Mouse (Mus musculus): Measurements from ENCODE around the gene Glud1. TPM values are rescaled to one million over a fixed set of nuclear protein-coding genes. Genes with fewer than 3 reads are reported as not detected.

The Glud1 gene
- total and polyA plus RNA-seq, 3 experiments, result 57.1 to 125 (median 92.3) TPM

DNA sequence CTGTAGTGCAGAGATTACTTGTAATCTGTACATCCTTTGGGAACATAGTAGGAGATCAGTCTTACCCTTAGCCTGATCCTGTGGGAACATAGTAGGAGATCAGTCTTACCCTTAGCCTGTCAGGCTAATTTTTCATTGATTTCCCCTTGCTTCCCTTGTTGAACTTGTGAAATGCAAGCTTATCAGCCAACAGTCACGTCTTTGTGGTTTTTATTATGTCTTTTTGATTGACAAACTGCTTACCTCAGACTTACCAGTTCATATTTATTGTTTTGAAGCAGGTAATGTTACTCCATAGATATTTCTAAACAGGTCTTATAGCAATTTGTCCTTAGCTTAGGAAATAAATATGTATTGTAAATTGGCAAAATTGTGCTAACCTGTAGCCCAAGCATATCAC, 17.1 kb downstream of the Glud1 start:
- Histone ChIP-seq H3K27me3 (ENCODE audit: control insufficient read depth in 1 of 2, insufficient read depth in 2 of 2, low read length in 2 of 2) (no peaks in the 10 kb centered on the region), H3K36me3 (ENCODE audit: control insufficient read depth in 1 of 2, insufficient read depth in 2 of 2, low read length in 2 of 2) (peaks cover 28 to 29% of the 10 kb centered on the region in 2 experiments), H3K9me3 (replicated peaks; ENCODE audit: insufficient read depth, low read length) (no peaks in the 10 kb centered on the region), H3K9ac (ENCODE audit: control insufficient read depth, low read depth, low read length, poor library complexity, severe bottlenecking) (no peak overlapping the region), H3K79me2 (ENCODE audit: control insufficient read depth, insufficient read depth, low read length, poor library complexity) (no peaks in the 10 kb centered on the region), H3K4me1 (ENCODE audit: control insufficient read depth in 1 of 2, insufficient read depth in 2 of 2, low read length in 2 of 2) (peaks cover 8 to 19% of the 10 kb centered on the region in 2 experiments), H3K4me3 (ENCODE audit: control insufficient read depth in 1 of 2, insufficient read depth in 1 of 2, low read depth in 2 of 2, low read length in 2 of 2) (no peak overlapping the region), H3K27ac (ENCODE audit: control insufficient read depth, low read depth, low read length) (no peak overlapping the region)
- DNase-seq (ENCODE audit: low read depth, low spot score), result peak; percentile 44
- TF ChIP-seq TAL1 (IDR thresholded peaks at IDR 0.05; ENCODE audit: low read length), result peak; percentile 53
- no peak for TF ChIP-seq CHD1 (IDR thresholded peaks at IDR 0.05; ENCODE audit: low read depth, low read length)
- TF ChIP-seq POLR2A (IDR thresholded peaks at IDR 0.05; ENCODE audit: control insufficient read depth in 1 of 2, insufficient read depth in 1 of 2, low read depth in 1 of 2, low read length in 2 of 2, poor library complexity in 1 of 2), result no peak
- TF ChIP-seq SMC3 (IDR thresholded peaks at IDR 0.05; ENCODE audit: low read depth, low read length), result no peak
- peak; percentile 71 for TF ChIP-seq GATA1 (IDR thresholded peaks at IDR 0.05; ENCODE audit: low read depth, low read length)
- TF ChIP-seq CHD2 (IDR thresholded peaks at IDR 0.05; ENCODE audit: low read length), result no peak
- no peak for TF ChIP-seq NRF1 (IDR thresholded peaks at IDR 0.05; ENCODE audit: insufficient read depth, low read depth, low read length, poor library complexity, severe bottlenecking)
- no peak for TF ChIP-seq MEF2A (IDR thresholded peaks at IDR 0.05; ENCODE audit: extremely low read depth, insufficient replicate concordance, low read depth, low read length, poor library complexity, severe bottlenecking)
- TF ChIP-seq USF1 (IDR thresholded peaks at IDR 0.05; ENCODE audit: low read depth, low read length), result no peak
- peak; percentile 68; the same call in 1 of the 2 replicates for TF ChIP-seq BHLHE40 (IDR thresholded peaks at IDR 0.05; ENCODE audit: borderline replicate concordance, low read depth, low read length)
- no peak for TF ChIP-seq GABPA (IDR thresholded peaks at IDR 0.05; ENCODE audit: low read depth, low read length)
- peak; percentile 87 for TF ChIP-seq ZKSCAN1 (IDR thresholded peaks at IDR 0.05; ENCODE audit: low read depth, low read length)
- no peak for TF ChIP-seq ZC3H11A (IDR thresholded peaks at IDR 0.05; ENCODE audit: low read depth, low read length)
- no peak for TF ChIP-seq MXI1 (IDR thresholded peaks at IDR 0.05; ENCODE audit: low read depth, low read length)
- no peak for TF ChIP-seq HCFC1 (IDR thresholded peaks at IDR 0.05; ENCODE audit: low read depth, low read length)
- no peak for TF ChIP-seq CTCF (IDR thresholded peaks at IDR 0.05 in 2 of 3, conservative IDR thresholded peaks at IDR 0.05 in 1 of 3; ENCODE audit: control insufficient read depth in 1 of 3, insufficient read depth in 1 of 3, low read depth in 2 of 3, low read length in 3 of 3, poor library complexity in 1 of 3, severe bottlenecking in 1 of 3)
- TF ChIP-seq EP300 (IDR thresholded peaks at IDR 0.05; ENCODE audit: low read depth in 1 of 2, low read length in 2 of 2), result peak; percentile 69
- TF ChIP-seq KAT2A (conservative IDR thresholded peaks at IDR 0.05; ENCODE audit: low read depth, low read length), result no peak
- TF ChIP-seq POLR2AphosphoS2 (IDR thresholded peaks at IDR 0.05; ENCODE audit: low read length), result no peak
- no peak for TF ChIP-seq TBP (IDR thresholded peaks at IDR 0.05; ENCODE audit: low read depth, low read length)
- no peak for TF ChIP-seq JUND (IDR thresholded peaks at IDR 0.05; ENCODE audit: low read depth, low read length)
- no peak for TF ChIP-seq NELFE (IDR thresholded peaks at IDR 0.05; ENCODE audit: low read depth, low read length)
- 0 out of 2 replicates have a peak, but pooled peaks have one; percentile 48 for TF ChIP-seq RCOR1 (IDR thresholded peaks at IDR 0.05; ENCODE audit: low read depth, low read length)
- no peak for TF ChIP-seq MAZ (IDR thresholded peaks at IDR 0.05; ENCODE audit: low read depth, low read length)
- no peak for TF ChIP-seq MYC (IDR thresholded peaks at IDR 0.05; ENCODE audit: low read depth, low read length)
- no peak for TF ChIP-seq MAFK (IDR thresholded peaks at IDR 0.05; ENCODE audit: borderline replicate concordance, low read depth, low read length)
- no peak for TF ChIP-seq E2F4 (IDR thresholded peaks at IDR 0.05; ENCODE audit: borderline replicate concordance, low read depth, low read length)
- 0 out of 2 replicates have a peak, but pooled peaks have one; percentile 19 for TF ChIP-seq TCF12 (IDR thresholded peaks at IDR 0.05; ENCODE audit: low read depth, low read length)
- no peak for TF ChIP-seq RAD21 (IDR thresholded peaks at IDR 0.05; ENCODE audit: low read depth, low read length)
- TF ChIP-seq POLR2AphosphoS5 (IDR thresholded peaks at IDR 0.05; ENCODE audit: borderline replicate concordance, low read depth, low read length), result no peak
- TF ChIP-seq ETS1 (IDR thresholded peaks at IDR 0.05; ENCODE audit: low read depth, low read length), result 0 out of 2 replicates have a peak, but pooled peaks have one; percentile 18
- TF ChIP-seq ZMIZ1 (IDR thresholded peaks at IDR 0.05; ENCODE audit: low read depth, low read length), result no peak
- TF ChIP-seq USF2 (IDR thresholded peaks at IDR 0.05; ENCODE audit: borderline replicate concordance in 1 of 2, insufficient read depth in 1 of 2, low read depth in 1 of 2, low read length in 2 of 2), result no peak
- no peak for TF ChIP-seq ZNF384 (IDR thresholded peaks at IDR 0.05; ENCODE audit: low read depth, low read length)
- TF ChIP-seq UBTF (IDR thresholded peaks at IDR 0.05; ENCODE audit: borderline replicate concordance, insufficient read depth, low read depth, low read length), result no peak
- no peak for TF ChIP-seq SIN3A (IDR thresholded peaks at IDR 0.05; ENCODE audit: low read length)
- TF ChIP-seq ELF1 (IDR thresholded peaks at IDR 0.05; ENCODE audit: low read depth, low read length), result no peak
- no peak for TF ChIP-seq MAX (IDR thresholded peaks at IDR 0.05; ENCODE audit: low read length)
